Mouse (Mus musculus) regulatory T cell (primary cell): ENCODE data around the gene Cdkl4.

Experiments used
- in situ Hi-C: fragments of 300-600 bp; cut with MboI, MseI; formaldehyde crosslinking; loops from one replicate; pipeline ENCODE4 v1.15.1; 2025; ENCODE audit warnings: high pct_unique_total_duplicates

The Cdkl4 gene

DNA sequence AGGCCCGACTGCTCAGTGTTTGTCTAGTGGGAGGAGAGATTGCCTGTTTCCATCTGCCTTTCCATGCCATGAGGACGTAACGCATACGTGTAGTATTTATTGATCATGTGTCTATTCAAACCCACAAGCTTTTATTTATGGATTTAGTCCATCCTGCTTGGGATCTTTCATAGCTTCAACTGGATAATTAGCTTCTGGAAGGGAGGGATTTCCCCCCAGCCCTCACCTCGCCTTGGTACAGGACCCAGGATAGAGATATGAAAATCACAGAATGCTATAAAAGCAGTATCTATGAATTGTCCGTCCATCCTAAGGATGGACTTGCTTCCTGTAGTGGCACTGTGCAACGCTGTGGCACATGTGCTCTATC, 96.8 kb downstream of the Cdkl4 start:
- in situ Hi-C loops = loop anchor here (5.0 kb wide), 1 partner anchor 71 kb away; no protein-coding TSS in a partner anchor

DNA sequence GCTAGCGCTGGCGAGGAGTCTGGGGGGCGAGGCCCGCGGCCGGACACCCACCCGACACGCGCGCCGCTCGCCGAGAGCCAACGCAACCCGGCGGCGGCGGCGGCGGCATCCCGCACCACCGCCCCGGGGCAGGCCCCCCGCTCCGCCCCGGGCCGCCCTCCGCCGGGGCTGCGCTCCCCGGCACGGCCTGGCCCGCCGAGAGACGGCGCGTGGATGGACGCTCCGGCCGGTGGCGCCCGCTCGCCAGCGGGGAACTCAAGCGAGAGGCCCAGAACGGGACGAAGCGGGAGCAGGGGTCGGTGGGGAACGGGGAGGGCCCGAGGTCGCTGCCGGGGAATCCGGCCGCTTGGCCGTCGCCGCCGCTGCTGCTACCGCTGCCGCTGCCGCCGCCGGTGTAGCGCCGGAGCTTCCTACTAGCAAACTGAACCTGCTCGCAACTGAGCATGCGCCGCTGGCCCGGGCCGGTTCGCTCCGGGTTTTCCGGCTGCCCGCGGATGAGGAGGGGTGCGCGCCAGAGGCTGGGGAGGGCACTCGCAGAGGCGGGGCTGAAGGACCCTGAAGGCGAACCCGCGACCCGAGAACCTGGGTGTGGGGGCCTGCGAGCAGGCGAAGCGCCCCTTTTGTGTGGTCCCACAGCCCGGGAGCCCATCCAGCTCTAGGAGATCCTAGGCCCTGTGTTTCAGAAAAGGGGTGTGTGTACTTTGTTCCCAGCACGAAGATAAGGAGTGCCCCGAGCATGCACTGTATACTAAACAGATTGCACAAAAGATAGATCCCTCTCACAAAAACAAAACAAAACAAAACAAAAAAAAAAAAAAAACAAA, 97.4 kb downstream of the Cdkl4 start, which contains the start of gene Sos1:
Gene Sos1, minus strand, starts transcription at position 423 of the 824 bp plus-strand sequence.
- in situ Hi-C loops = loop anchor here (5.0 kb wide), 1 partner anchor 72 kb away; no protein-coding TSS in a partner anchor

DNA sequence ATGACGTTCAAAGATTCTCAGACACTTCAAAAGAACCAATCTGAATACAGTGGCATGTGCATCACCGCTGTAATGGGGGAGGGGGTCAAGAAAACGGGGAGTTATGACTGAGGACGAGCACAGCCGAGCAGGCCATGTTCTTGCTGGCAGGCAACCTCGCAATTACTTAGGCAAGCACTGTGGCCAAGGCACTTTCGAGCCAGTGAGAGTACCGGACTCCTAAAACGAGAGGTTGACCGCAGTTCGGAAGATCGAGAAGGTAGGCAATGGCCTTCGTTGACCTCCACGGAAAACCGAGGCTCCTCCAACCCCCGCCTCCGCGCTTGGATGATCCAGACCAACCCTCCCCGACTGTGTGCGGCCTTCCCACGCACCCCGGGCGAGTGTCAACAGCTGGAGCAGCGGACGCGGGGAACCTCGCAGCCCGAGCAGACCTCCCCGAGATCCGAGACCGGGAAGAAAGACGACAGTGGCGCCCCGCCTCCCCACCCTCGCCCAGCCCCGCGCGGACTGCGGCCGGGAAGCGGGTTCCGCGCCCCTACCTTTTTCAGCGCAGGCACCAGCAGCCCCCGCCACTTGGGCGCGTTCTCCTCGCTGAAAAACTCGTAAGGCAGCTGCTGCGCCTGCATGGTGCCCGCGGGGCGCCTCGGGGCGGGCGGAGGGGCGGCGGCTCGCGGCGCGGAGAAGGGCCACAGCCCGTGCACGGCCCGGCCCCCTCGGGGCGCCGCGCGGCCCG, 98.2 kb downstream of the Cdkl4 start:
- in situ Hi-C loops = loop anchor here (5.0 kb wide), 1 partner anchor 73 kb away; no protein-coding TSS in a partner anchor

DNA sequence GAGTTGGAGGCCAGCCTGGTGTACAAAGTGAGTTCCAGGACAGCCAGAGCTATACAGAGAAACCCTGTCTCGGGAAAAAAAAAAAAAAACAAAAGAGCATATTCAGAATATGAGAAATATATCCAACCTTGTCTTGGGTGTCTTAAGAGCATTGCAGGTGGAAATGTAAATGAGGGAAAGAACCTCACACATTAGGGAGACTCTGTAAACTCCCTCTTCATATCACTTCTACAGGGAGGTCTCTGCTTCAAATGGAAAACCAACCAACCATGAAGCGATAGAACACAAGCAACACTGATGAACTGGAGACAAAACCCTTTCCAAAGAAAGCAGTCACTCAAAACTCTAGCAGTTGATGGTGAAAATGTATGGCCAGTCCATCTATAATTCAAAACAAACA, 99.9 kb downstream of the Cdkl4 start:
- in situ Hi-C loops = no loop called here

DNA sequence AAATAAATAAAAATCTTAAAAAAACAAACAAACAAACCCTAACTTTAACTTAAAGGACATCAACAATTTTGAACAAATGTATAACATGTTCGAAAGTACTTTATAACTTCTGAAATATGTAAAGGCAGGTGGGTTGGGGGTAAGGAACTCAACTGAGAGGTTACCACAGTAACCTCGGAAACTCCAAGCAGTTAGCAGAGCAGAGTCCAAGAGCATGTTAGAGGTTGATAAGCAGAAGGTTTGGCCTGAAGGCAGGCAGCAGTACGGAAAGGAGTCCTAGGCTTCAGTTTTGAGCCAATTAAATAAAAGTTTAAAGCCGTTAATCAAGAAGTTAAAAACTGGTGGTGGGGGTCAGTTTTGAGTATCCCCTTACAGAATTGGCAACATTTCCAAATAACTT, 101.1 kb downstream of the Cdkl4 start:
- in situ Hi-C loops = no loop called here
